Mouse (Mus musculus) thymus, adult 2 months (tissue): ENCODE measurements around the gene Gpr87. TPM values are rescaled to one million over a fixed set of nuclear protein-coding genes. Genes with fewer than 3 reads are reported as not detected.
"Not testable (repeated sequence)": the region's sequence is repeated elsewhere in the genome, so short reads cannot be mapped to it uniquely, and the experiment has no call there.

ENCODE experiments used
- DNase-seq: peaks from one replicate; pipeline ENCODE4 v3.0.0; 2021
- H3K27ac ChIP-seq: fragments of 200-500 bp; 2 replicates; pipeline ENCODE4 v1.5.1; 2012; ENCODE audit warnings: low read length, control low read depth; ENCODE audit not compliant: control insufficient read depth, insufficient read depth
- H3K27me3 ChIP-seq: fragments of 200-500 bp; 2 replicates; pipeline ENCODE4 v1.6.1; 2012; ENCODE audit warnings: mild to moderate bottlenecking, low read length, moderate library complexity, mixed read lengths; ENCODE audit not compliant: control insufficient read depth, insufficient read depth
- H3K36me3 ChIP-seq: fragments of 200-500 bp; 2 replicates; pipeline ENCODE4 v1.6.1; 2012; ENCODE audit warnings: mild to moderate bottlenecking, low read length, moderate library complexity; ENCODE audit not compliant: control insufficient read depth, insufficient read depth
- H3K4me1 ChIP-seq: fragments of 200-500 bp; replicated peaks from 2 replicates; pipeline ENCODE4 v1.6.1; 2012; ENCODE audit warnings: low read length; ENCODE audit not compliant: control insufficient read depth, insufficient read depth
- H3K4me3 ChIP-seq: fragments of 200-500 bp; 2 replicates; pipeline ENCODE4 v1.5.1; 2012; ENCODE audit warnings: mild to moderate bottlenecking, low read length, control low read depth, moderate library complexity; ENCODE audit not compliant: control insufficient read depth, insufficient read depth
- CTCF ChIP-seq: fragments of 200-500 bp; IDR thresholded peaks from 2 replicates; pipeline ENCODE4 v1.5.1; 2012; ENCODE audit warnings: mild to moderate bottlenecking, control low read depth, low read length, moderate library complexity, borderline replicate concordance; ENCODE audit not compliant: control insufficient read depth, poor library complexity, insufficient read depth; ENCODE audit errors: extremely low read depth
- POLR2A ChIP-seq: fragments of 200-500 bp; IDR thresholded peaks from 2 replicates; pipeline ENCODE4 v1.6.1; 2012; ENCODE audit warnings: mild to moderate bottlenecking, low read length, control low read depth, moderate library complexity; ENCODE audit not compliant: control insufficient read depth, poor library complexity, insufficient read depth; ENCODE audit errors: extremely low read depth
- WGBS: fragments of 180-500 bp; shearing (Covaris S2); methylation state at CpG from one replicate; pipeline ENCODE4 v1.1.7; 2018; 5-methylcytosine and 5-hydroxymethylcytosine counted together
- polyA plus RNA-seq: library from polyadenylated mRNA; depleted of rRNA; stranded (reverse); fragments of >200 nt; gene quantifications from 2 replicates; pipeline ENCODE4 v1.2.3, GENCODE M21; 2012

Gene Gpr87
- polyA plus RNA-seq, 1 experiment = 3.7 TPM

DNA sequence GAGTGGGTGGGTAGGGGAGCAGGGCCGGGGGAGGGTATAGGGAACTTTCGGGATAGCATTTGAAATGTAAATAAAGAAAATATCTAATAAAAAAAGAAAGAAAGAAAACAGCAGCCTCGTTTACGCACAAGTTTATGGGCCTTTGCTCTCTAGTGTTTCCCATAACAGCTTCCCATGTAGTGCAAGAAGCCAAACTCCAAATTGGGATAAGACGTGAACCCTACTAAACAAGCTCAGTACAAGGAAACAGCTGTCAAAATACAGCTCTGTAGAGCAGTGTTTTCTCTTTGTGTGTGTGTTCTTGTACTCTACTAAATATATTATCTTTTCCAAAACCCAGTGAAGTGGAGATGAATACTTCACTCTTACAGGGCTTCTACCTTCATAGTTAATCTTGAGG, 49.7 kb downstream of the Gpr87 start:
- TF ChIP-seq CTCF (no peak), POLR2A (no peak)
- Histone ChIP-seq H3K27me3 (no peaks in the 10 kb centered on the region), H3K4me3 (no peak overlapping the region), H3K27ac (no peak overlapping the region), H3K4me1 (no peaks in the 10 kb centered on the region), H3K36me3 (no peaks in the 10 kb centered on the region)
- DNase-seq = no peak
- WGBS = 97% methylated on average over 5 of the region's 5 CpGs

DNA sequence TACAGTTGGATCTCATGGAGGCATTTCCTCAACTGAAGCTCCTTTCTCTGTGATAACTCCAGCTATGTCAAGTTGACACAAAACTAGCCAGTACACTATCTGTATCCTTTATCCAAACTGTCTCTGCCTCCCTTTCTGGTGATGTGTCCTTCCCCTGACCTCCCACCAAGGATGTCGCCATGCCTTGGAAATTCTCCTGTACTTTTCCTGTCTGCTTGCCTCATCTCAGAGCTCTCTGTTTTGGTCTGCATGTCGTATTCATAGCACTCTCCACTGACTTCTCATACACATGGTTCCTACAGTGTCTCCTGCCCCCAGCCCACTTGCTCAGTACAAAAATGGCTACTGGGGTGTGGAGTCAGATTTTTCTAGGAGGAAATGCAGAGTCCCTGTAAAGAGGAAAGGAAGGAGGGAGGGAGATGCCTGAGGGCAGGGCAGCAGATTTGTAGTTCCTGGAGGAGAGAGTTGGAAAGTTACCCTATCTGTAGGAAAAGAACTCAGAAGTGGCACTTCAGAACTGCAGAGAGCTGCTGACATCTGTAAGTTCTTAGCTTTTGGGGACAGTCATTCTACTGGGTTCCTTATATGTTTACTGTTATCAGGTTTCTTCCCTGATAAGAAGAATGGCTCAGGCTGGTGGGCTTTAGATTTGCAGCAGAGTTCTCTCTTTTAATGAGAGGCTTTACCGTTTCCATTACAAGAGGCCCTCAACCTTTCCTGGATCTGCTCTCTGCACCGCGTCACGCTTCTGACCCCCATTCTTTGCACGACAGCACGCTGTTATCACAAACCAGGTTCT, 53.2 kb downstream of the Gpr87 start:
- H3K36me3 ChIP-seq = no peaks in the 10 kb centered on the region
- no peak for DNase-seq
- H3K27ac ChIP-seq = no peak overlapping the region
- no peak overlapping the region for H3K4me3 ChIP-seq
- 94% methylated on average over 8 of the region's 8 CpGs for WGBS
- H3K4me1 ChIP-seq = no peaks in the 10 kb centered on the region
- no peaks in the 10 kb centered on the region for H3K27me3 ChIP-seq
- TF ChIP-seq POLR2A (no peak), CTCF (no peak)

DNA sequence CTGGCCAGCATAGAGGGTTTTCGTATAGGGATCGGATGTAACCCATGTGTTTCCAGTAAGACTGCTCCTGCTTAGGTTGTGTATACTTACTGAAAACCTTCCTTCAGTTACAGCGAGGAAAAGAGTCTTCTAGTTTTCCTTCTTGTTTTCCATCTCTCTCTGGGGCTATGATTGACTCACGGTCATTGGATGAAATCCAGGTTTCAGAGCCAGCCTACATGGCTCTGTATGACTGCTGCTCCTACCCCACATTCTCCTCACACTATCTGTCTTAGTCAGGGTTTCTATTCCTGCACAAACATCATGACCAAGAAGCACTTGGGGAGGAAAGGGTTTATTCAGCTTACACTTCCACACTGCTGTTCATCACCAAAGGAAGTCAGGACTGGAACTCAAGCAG, 54.0 kb downstream of the Gpr87 start:
- not testable (repeated sequence) for H3K4me3 ChIP-seq, H3K4me1 ChIP-seq, H3K36me3 ChIP-seq, DNase-seq, H3K27me3 ChIP-seq, H3K27ac ChIP-seq
- WGBS = 97% methylated on average over 4 of the region's 4 CpGs

DNA sequence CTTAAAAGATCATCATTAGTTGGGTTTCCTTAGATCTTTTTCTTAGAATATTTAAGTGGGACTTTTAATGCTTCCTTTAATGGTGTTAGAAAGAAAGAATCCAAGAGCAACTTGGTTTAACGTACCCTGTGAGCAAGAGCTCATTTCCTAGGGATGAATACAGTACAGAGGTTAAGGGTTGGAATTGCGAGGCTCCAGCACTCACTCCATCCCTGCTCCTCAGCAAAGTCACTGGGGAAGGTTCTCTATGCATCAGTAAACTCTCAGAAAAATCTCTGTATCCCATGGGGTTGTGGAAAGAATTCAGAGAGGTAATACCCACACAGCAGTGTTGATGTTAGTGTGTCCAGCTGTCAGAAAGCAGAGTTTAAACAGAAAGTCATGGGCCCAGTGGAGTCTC, 54.8 kb downstream of the Gpr87 start:
- H3K27ac ChIP-seq = no peak overlapping the region
- H3K4me3 ChIP-seq = no peak overlapping the region
- TF ChIP-seq POLR2A = no peak
- TF ChIP-seq CTCF = no peak
- no peaks in the 10 kb centered on the region for H3K27me3 ChIP-seq
- no peaks in the 10 kb centered on the region for H3K36me3 ChIP-seq
- no peaks in the 10 kb centered on the region for H3K4me1 ChIP-seq
- no peak for DNase-seq
- WGBS = 96% methylated on average over 2 of the region's 2 CpGs

DNA sequence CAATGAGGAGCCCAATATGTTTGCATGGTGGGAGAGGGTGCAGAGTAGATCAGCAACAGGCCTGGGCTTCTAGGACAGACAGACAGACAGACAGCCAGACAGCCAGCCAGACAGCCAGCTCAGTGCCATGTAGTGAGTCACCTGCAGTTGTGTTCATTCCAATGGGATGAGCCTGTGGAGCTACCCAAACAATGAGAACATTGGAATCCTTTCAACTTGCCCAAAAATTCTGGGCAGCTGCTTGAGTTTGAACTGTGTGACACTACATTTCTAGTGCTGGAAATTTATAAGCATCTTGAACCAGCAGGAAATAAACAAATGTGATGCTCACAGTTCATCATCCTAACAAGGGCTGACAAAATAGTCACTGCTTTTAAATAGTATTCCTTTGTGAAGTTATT, 55.3 kb downstream of the Gpr87 start:
- H3K36me3 ChIP-seq = no peaks in the 10 kb centered on the region
- DNase-seq = no peak
- H3K27ac ChIP-seq = no peak overlapping the region
- TF ChIP-seq CTCF = no peak
- no peak for TF ChIP-seq POLR2A
- no peaks in the 10 kb centered on the region for H3K4me1 ChIP-seq
- H3K4me3 ChIP-seq = no peak overlapping the region
- H3K27me3 ChIP-seq = no peaks in the 10 kb centered on the region

DNA sequence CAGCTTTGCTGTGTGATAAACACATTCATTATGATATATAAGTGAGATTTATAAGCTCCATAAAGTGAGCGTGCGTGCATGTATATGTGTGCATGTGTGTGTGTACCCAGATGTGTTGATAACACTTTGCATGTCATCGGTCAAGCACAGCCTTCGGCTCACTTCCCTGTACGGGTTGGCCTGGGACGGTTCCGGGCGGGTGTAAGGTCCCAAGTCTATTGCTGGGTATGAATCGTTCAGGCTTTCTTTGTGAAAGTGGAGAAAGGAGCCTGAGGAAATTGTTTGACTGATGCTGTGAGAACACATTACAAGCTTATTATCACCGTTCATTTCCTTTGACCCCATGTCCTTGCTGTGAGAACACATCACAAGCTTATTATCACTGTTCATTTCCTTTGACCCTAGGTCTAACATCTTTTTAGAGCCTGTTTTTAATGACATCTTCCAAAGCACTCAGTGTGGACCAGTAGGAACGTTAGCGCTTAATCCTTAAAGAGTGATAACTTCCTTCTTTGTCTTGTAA, 55.9 kb downstream of the Gpr87 start:
- H3K36me3 ChIP-seq = no peaks in the 10 kb centered on the region
- WGBS = 95% methylated on average over 12 of the region's 12 CpGs
- no peaks in the 10 kb centered on the region for H3K4me1 ChIP-seq
- H3K27ac ChIP-seq = no peak overlapping the region
- TF ChIP-seq POLR2A = no peak
- TF ChIP-seq CTCF = no peak
- no peak for DNase-seq
- H3K27me3 ChIP-seq = no peaks in the 10 kb centered on the region
- no peak overlapping the region for H3K4me3 ChIP-seq

GRCm38 (mm10) chr3:59135911-59136653, 58.8 kb downstream of the Gpr87 start:
- 73% methylated on average over 5 of the region's 5 CpGs for WGBS
- TF ChIP-seq POLR2A (no peak), CTCF (no peak)
- H3K36me3 ChIP-seq = no peaks in the 10 kb centered on the region
- no peak overlapping the region for H3K27ac ChIP-seq
- no peak for DNase-seq
- H3K4me3 ChIP-seq = no peak overlapping the region
- H3K27me3 ChIP-seq = no peaks in the 10 kb centered on the region
- peaks cover 10% of the 10 kb centered on the region for H3K4me1 ChIP-seq
